28 mouse cellular contexts compared by ENCODE assay signal in the genomic region with DNA sequence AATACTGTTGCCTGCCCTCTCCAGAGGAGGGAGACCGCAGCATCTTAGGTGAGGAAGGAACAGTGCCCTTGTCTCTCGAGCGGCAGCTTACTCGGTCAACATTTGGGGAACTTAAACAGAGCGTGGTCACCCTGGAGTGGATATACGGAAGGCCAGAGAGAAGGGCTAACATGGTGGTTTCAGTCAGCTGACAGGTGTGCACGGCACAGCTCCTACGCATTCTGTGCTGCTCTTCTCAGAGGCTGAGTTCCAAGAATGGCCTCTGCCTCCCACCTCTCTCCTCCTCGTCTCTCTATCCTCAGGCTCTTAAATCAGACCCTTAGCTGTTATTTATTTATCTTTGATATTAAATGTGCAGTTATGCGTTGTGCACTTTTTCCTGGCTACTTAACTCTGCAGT. TPM values are rescaled to one million over a fixed set of nuclear protein-coding genes. Genes with fewer than 3 reads are reported as not detected.
A peak's percentile ranks its signal among the peaks of the same experiment; 100 is the strongest.
DNase-seq lines count a peak whose midpoint lies in the region; ATAC-seq lines count a peak whose summit lies in the region.
"Had no signal": no experiment of that assay in that cellular context is flagged by ENCODE, and none has a peak within 500 bp of the region (broad histone marks: within the 10 kb centered on the region; RNA-seq: fewer than 3 reads in every experiment).

No protein-coding gene starts in this region.

- peak overlapping the region; percentile 29; the same call in 1 of the 2 replicates for H3K9ac ChIP-seq in hindbrain, embryonic 13.5 days
- H3K9ac ChIP-seq in kidney, embryonic 16.5 days (replicated peaks; ENCODE audit: low read length) = no peak overlapping the region
- H3K9ac ChIP-seq: embryonic facial prominence, embryonic 13.5 days; forebrain, embryonic 13.5 days; heart, embryonic 13.5 days; hindbrain, embryonic 12.5 days; intestine, embryonic 15.5 days had no signal

- H3K36me3 ChIP-seq in hindbrain, embryonic 13.5 days = peaks cover 46% of the 10 kb centered on the region
- H3K36me3 ChIP-seq in hindbrain, embryonic 10.5 days = peaks cover 41% of the 10 kb centered on the region
- H3K36me3 ChIP-seq in kidney, embryonic 16.5 days (ENCODE audit: insufficient read depth, low read length) = peaks cover 29% of the 10 kb centered on the region

- no peak overlapping the region for H3K4me3 ChIP-seq in hindbrain, embryonic 13.5 days
- H3K4me3 ChIP-seq in hindbrain, embryonic 10.5 days = no peak overlapping the region
- H3K4me3 ChIP-seq in kidney, embryonic 16.5 days (ENCODE audit: low read length) = no peak overlapping the region
- H3K4me3 ChIP-seq: embryonic facial prominence, embryonic 10.5 days; embryonic facial prominence, embryonic 13.5 days; erythroblast, embryonic 14.5 days; forebrain, embryonic 13.5 days; heart, adult 2 months; heart, embryonic 10.5 days; heart, embryonic 13.5 days; hindbrain, embryonic 12.5 days; intestine, embryonic 15.5 days had no signal

- no peaks in the 10 kb centered on the region for H3K27me3 ChIP-seq in hindbrain, embryonic 13.5 days
- H3K27me3 ChIP-seq in hindbrain, embryonic 10.5 days (ENCODE audit: insufficient read depth, poor library complexity, severe bottlenecking) = no peaks in the 10 kb centered on the region
- H3K27me3 ChIP-seq in kidney, embryonic 16.5 days (ENCODE audit: insufficient read depth, low read length) = no peaks in the 10 kb centered on the region
- H3K27me3 ChIP-seq: embryonic facial prominence, embryonic 13.5 days; forebrain, embryonic 13.5 days; heart, embryonic 13.5 days; hindbrain, embryonic 12.5 days; intestine, embryonic 15.5 days had no signal

- no peak for ATAC-seq in hindbrain, embryonic 13.5 days (ENCODE audit: low FRiP score)
- ATAC-seq in kidney, embryonic 16.5 days (ENCODE audit: low FRiP score, low TSS enrichment) = no peak
- ATAC-seq: forebrain, embryonic 13.5 days; forebrain, embryonic 16.5 days; hindbrain, embryonic 16.5 days; intestine, embryonic 15.5 days had no signal

- no peaks in the 10 kb centered on the region for H3K4me1 ChIP-seq in hindbrain, embryonic 13.5 days (replicated peaks)
- no peaks in the 10 kb centered on the region for H3K4me1 ChIP-seq in hindbrain, embryonic 10.5 days (replicated peaks)
- H3K4me1 ChIP-seq in kidney, embryonic 16.5 days (ENCODE audit: insufficient read depth, low read length) = peaks cover 4% of the 10 kb centered on the region; the same call in 1 of the 2 replicates
- H3K4me1 ChIP-seq: embryonic facial prominence, embryonic 10.5 days; forebrain, embryonic 13.5 days; heart, embryonic 10.5 days; hindbrain, embryonic 12.5 days; intestine, embryonic 15.5 days had no signal

- H3K9me3 ChIP-seq in hindbrain, embryonic 13.5 days = no peaks in the 10 kb centered on the region
- no peaks in the 10 kb centered on the region for H3K9me3 ChIP-seq in hindbrain, embryonic 10.5 days
- H3K9me3 ChIP-seq in kidney, embryonic 16.5 days (ENCODE audit: low read length) = no peaks in the 10 kb centered on the region
- H3K9me3 ChIP-seq: embryonic facial prominence, embryonic 10.5 days; embryonic facial prominence, embryonic 13.5 days; forebrain, embryonic 13.5 days; heart, embryonic 10.5 days; heart, embryonic 13.5 days; hindbrain, embryonic 12.5 days; intestine, embryonic 15.5 days had no signal

- no peak overlapping the region for H3K27ac ChIP-seq in hindbrain, embryonic 13.5 days
- no peak overlapping the region for H3K27ac ChIP-seq in hindbrain, embryonic 10.5 days
- H3K27ac ChIP-seq in kidney, embryonic 16.5 days (ENCODE audit: low read length) = peak overlapping the region; percentile 41
- H3K27ac ChIP-seq: embryonic facial prominence, embryonic 10.5 days; embryonic facial prominence, embryonic 13.5 days; forebrain, embryonic 13.5 days; heart, adult 2 months; heart, embryonic 10.5 days; heart, embryonic 13.5 days; hindbrain, embryonic 12.5 days; intestine, embryonic 15.5 days had no signal

- DNase-seq in hindbrain, embryonic 10.5 days (ENCODE audit: low spot score) = no peak
- no peak for DNase-seq in kidney, postnatal 4 days
- DNase-seq in brain, adult 2 months (ENCODE audit: low read depth, low spot score) = peak; percentile 25
- no peak for DNase-seq in left cerebral cortex, adult 18-20 months (ENCODE audit: low spot score in 2 of 2)
- DNase-seq: adrenal gland, adult 2 months; adrenal gland, postnatal 14 days; B cell, adult 2 months; cerebellum, adult 11-12 months; cerebellum, adult 8-10 months; cerebellum, postnatal 10 days; cerebellum, postnatal 36 days; embryo, embryonic 11 days; gastrocnemius, postnatal 25 days; heart, adult 2 months; heart, postnatal 14 days; heart, postnatal 4 days had no signal

- WGBS in hindbrain, embryonic 13.5 days = 92% methylated on average over 10 of the region's 10 CpGs
- WGBS in hindbrain, embryonic 10.5 days = 89% methylated on average over 10 of the region's 10 CpGs
- WGBS in kidney, embryonic 16.5 days = 73% methylated on average over 10 of the region's 10 CpGs

- H3K4me2 ChIP-seq in hindbrain, embryonic 13.5 days = no peak overlapping the region
- no peak overlapping the region for H3K4me2 ChIP-seq in kidney, embryonic 16.5 days (replicated peaks; ENCODE audit: low read depth, low read length)
- H3K4me2 ChIP-seq: embryonic facial prominence, embryonic 13.5 days; forebrain, embryonic 13.5 days; heart, embryonic 13.5 days; hindbrain, embryonic 12.5 days; intestine, embryonic 15.5 days had no signal

RNA-seq across cellular contexts. Expression of a gene that starts 41.9 kb away (rescaled TPM):
- 1.6 and 1.8 TPM in 2 replicates for polyA plus RNA-seq in hindbrain, embryonic 13.5 days (2015; fragmentation: Nextera tagmentation; extraction: Ambion mirVana)
- 1.1 and 1.4 TPM in 2 replicates for polyA plus RNA-seq in hindbrain, embryonic 10.5 days (2016; fragmentation: Nextera tagmentation; extraction: Ambion mirVana)
- 1.1 and 1.8 TPM in 2 replicates for polyA plus RNA-seq in kidney, embryonic 16.5 days (2015; fragmentation: Nextera tagmentation; extraction: Ambion mirVana)
- 1 to 10 TPM; 1.2 to 1.3 TPM for total RNA-seq in left cerebral cortex, adult 18-20 months (2021)
- polyA plus RNA-seq: erythroblast, embryonic 14.5 days had no signal

RNA-seq across cellular contexts. Expression of a gene that starts 52.9 kb away (rescaled TPM):
- 31.0 and 32.8 TPM in 2 replicates for polyA plus RNA-seq in hindbrain, embryonic 13.5 days (2015; fragmentation: Nextera tagmentation; extraction: Ambion mirVana)
- polyA plus RNA-seq in hindbrain, embryonic 10.5 days (2016; fragmentation: Nextera tagmentation; extraction: Ambion mirVana) = 16.7 and 17.2 TPM in 2 replicates
- 22.6 and 24.0 TPM in 2 replicates for polyA plus RNA-seq in kidney, embryonic 16.5 days (2015; fragmentation: Nextera tagmentation; extraction: Ambion mirVana)
- total RNA-seq in left cerebral cortex, adult 18-20 months (2021) = 10 to 100 TPM; 37.8 to 41.1 TPM

RNA-seq across cellular contexts. Expression of a gene that starts 59.0 kb away (rescaled TPM):
- polyA plus RNA-seq in hindbrain, embryonic 13.5 days (2015; fragmentation: Nextera tagmentation; extraction: Ambion mirVana) = 0.39 TPM in 1 of 2 replicates, not detected in the other
- 0.42 and 0.86 TPM in 2 replicates for polyA plus RNA-seq in hindbrain, embryonic 10.5 days (2016; fragmentation: Nextera tagmentation; extraction: Ambion mirVana)
- polyA plus RNA-seq in kidney, embryonic 16.5 days (2015; fragmentation: Nextera tagmentation; extraction: Ambion mirVana) = not detected in 2 replicates
- 10 to 100 TPM; 65.2 to 87.4 TPM for total RNA-seq in left cerebral cortex, adult 18-20 months (2021)
- polyA plus RNA-seq: embryonic facial prominence, embryonic 10.5 days; forebrain, embryonic 13.5 days; forebrain, embryonic 16.5 days; hindbrain, embryonic 12.5 days; hindbrain, embryonic 16.5 days had no signal
